Mouse (Mus musculus) myocyte (in vitro differentiated cells): ENCODE data around the gene Tedc1. TPM values are rescaled to one million over a fixed set of nuclear protein-coding genes. Genes with fewer than 3 reads are reported as not detected.

Source experiments
- H3K27me3 ChIP-seq: one replicate; pipeline ENCODE4 v1.6.1; 2011; ENCODE audit not compliant: control insufficient read depth, insufficient read depth, insufficient read length
- H3K36me3 ChIP-seq: one replicate; pipeline ENCODE4 v1.6.1; 2011; ENCODE audit not compliant: control insufficient read depth, insufficient read depth
- H3K4me2 ChIP-seq: one replicate; pipeline ENCODE4 v1.6.1; 2011; ENCODE audit warnings: low read depth, control low read depth
- H3K4me3 ChIP-seq: one replicate; pipeline ENCODE4 v1.5.1; 2011; ENCODE audit warnings: mild to moderate bottlenecking, control low read depth, moderate library complexity
- H3K79me2 ChIP-seq: one replicate; pipeline ENCODE4 v1.6.1; 2011; ENCODE audit not compliant: control insufficient read depth, insufficient read depth
- H3ac ChIP-seq: one replicate; pipeline ENCODE4 v1.6.1; 2011; ENCODE audit not compliant: control insufficient read depth, insufficient read length
- CEBPB ChIP-seq: IDR thresholded peaks from 2 replicates; pipeline ENCODE4 v1.6.1; 2011; ENCODE audit warnings: mild to moderate bottlenecking, moderate library complexity; ENCODE audit not compliant: poor library complexity, insufficient read depth, severe bottlenecking
- E2F4 ChIP-seq: IDR thresholded peaks from one replicate; pipeline ENCODE4 v1.6.1; 2011; ENCODE audit warnings: mild to moderate bottlenecking, control low read depth, moderate library complexity; ENCODE audit not compliant: insufficient read depth
- MAX ChIP-seq: IDR thresholded peaks from one replicate; pipeline ENCODE4 v1.6.1; 2011; ENCODE audit warnings: low read depth, mild to moderate bottlenecking, control low read depth
- MYOD1 ChIP-seq, 3 experiments: IDR thresholded peaks; one replicate each; pipeline ENCODE4 v1.6.1; 2011; ENCODE audit warnings: control low read depth in 2 of 3, low read depth in 2 of 3, mild to moderate bottlenecking in 2 of 3, moderate library complexity in 1 of 3; ENCODE audit not compliant: insufficient read length in 2 of 3, control insufficient read depth in 1 of 3
- MYOG ChIP-seq, 3 experiments: IDR thresholded peaks; one replicate each; pipeline ENCODE4 v1.6.1; 2011; ENCODE audit warnings: control low read depth in 2 of 3, low read depth in 2 of 3, mild to moderate bottlenecking in 2 of 3; ENCODE audit not compliant: insufficient read length in 2 of 3, control insufficient read depth in 1 of 3, insufficient read depth in 1 of 3
- POLR2A ChIP-seq: IDR thresholded peaks from one replicate; pipeline ENCODE4 v1.6.1; 2011; ENCODE audit warnings: low read depth, mild to moderate bottlenecking, control low read depth, moderate library complexity; ENCODE audit not compliant: insufficient read length
- POLR2AphosphoS2 ChIP-seq: IDR thresholded peaks from one replicate; pipeline ENCODE4 v1.6.1; 2011; ENCODE audit warnings: low read depth, control low read depth; ENCODE audit not compliant: insufficient read length
- REST ChIP-seq: IDR thresholded peaks from one replicate; pipeline ENCODE4 v1.6.1; 2011; ENCODE audit warnings: mild to moderate bottlenecking, control low read depth, moderate library complexity; ENCODE audit not compliant: insufficient read depth, insufficient read length
- SRF ChIP-seq: IDR thresholded peaks from one replicate; pipeline ENCODE4 v1.6.1; 2011; ENCODE audit warnings: low read depth; ENCODE audit not compliant: control insufficient read depth, insufficient read length
- TCF12 ChIP-seq: IDR thresholded peaks from one replicate; pipeline ENCODE4 v1.6.1; 2011; ENCODE audit warnings: mild to moderate bottlenecking, control low read depth; ENCODE audit not compliant: poor library complexity, insufficient read depth, severe bottlenecking
- TCF3 ChIP-seq: IDR thresholded peaks from one replicate; pipeline ENCODE4 v1.6.1; 2011; ENCODE audit warnings: low read depth, control low read depth; ENCODE audit not compliant: insufficient read length
- USF1 ChIP-seq: IDR thresholded peaks from one replicate; pipeline ENCODE4 v1.6.1; 2011; ENCODE audit warnings: low read depth, mild to moderate bottlenecking, control low read depth, moderate library complexity
- polyA plus RNA-seq: library from polyadenylated mRNA; unstranded; fragments of >200 nt; fragmentation: generic; extraction: Trizol; gene quantifications from one replicate; pipeline ENCODE4 v1.2.1, GENCODE M21; 2012; ENCODE audit warnings: missing spikeins

Tedc1 gene
- polyA plus RNA-seq, 1 experiment = 6.6 TPM

- Histone ChIP-seq H3K79me2 (peaks cover 12% of the 10 kb centered on the region), H3K36me3 (no peaks in the 10 kb centered on the region), H3K27me3 (no peaks in the 10 kb centered on the region), H3K4me2 (peak overlapping the region; percentile 82), H3K4me3 (peak overlapping the region; percentile 76), H3ac (peak overlapping the region; percentile 1)
- no peak for TF ChIP-seq TCF12
- TF ChIP-seq E2F4 = no peak
- TF ChIP-seq MYOD1 (IDR thresholded peaks at IDR 0.05; ENCODE audit: control insufficient read depth in 1 of 3, insufficient read length in 2 of 3, low read depth in 2 of 3) = no peak
- TF ChIP-seq POLR2AphosphoS2 = no peak
- no peak for TF ChIP-seq REST
- TF ChIP-seq SRF = no peak
- TF ChIP-seq POLR2A = no peak
- no peak for TF ChIP-seq TCF3
- no peak for TF ChIP-seq CEBPB
- TF ChIP-seq MAX = no peak
- no peak for TF ChIP-seq USF1
- TF ChIP-seq MYOG (IDR thresholded peaks at IDR 0.05; ENCODE audit: control insufficient read depth in 1 of 3, insufficient read depth in 1 of 3, insufficient read length in 2 of 3, low read depth in 2 of 3) = no peak
Observed at GRCm38 (mm10) chr12:113152272-113152661, 4.0 kb upstream of the Tedc1 start.

GRCm38 (mm10) chr12:113152991-113153525 lies 3.2 kb upstream of the Tedc1 start:
- H3K4me3 ChIP-seq = peak overlapping the region; percentile 76
- H3K36me3 ChIP-seq = no peaks in the 10 kb centered on the region
- H3K27me3 ChIP-seq = no peaks in the 10 kb centered on the region
- H3K79me2 ChIP-seq = peaks cover 12% of the 10 kb centered on the region
- H3K4me2 ChIP-seq = peak overlapping the region; percentile 82
- H3ac ChIP-seq = peak overlapping the region; percentile 1
- no peak for TF ChIP-seq MYOG (IDR thresholded peaks at IDR 0.05; ENCODE audit: control insufficient read depth in 1 of 3, insufficient read depth in 1 of 3, insufficient read length in 2 of 3, low read depth in 2 of 3)
- no peak for TF ChIP-seq POLR2A
- no peak for TF ChIP-seq TCF12
- TF ChIP-seq POLR2AphosphoS2 = no peak
- TF ChIP-seq REST = no peak
- no peak for TF ChIP-seq MAX
- TF ChIP-seq TCF3 = no peak
- TF ChIP-seq MYOD1 (IDR thresholded peaks at IDR 0.05; ENCODE audit: control insufficient read depth in 1 of 3, insufficient read length in 2 of 3, low read depth in 2 of 3) = no peak
- TF ChIP-seq CEBPB = no peak
- TF ChIP-seq USF1 = no peak
- TF ChIP-seq E2F4 = no peak
- TF ChIP-seq SRF = no peak

GRCm38 (mm10) chr12:113153971-113154370 lies 2.2 kb upstream of the Tedc1 start:
- no peak overlapping the region for H3ac ChIP-seq
- no peaks in the 10 kb centered on the region for H3K36me3 ChIP-seq
- no peaks in the 10 kb centered on the region for H3K27me3 ChIP-seq
- no peak for TF ChIP-seq REST
- TF ChIP-seq E2F4 = no peak
- no peak for TF ChIP-seq TCF3
- TF ChIP-seq TCF12 = no peak
- no peak for TF ChIP-seq CEBPB
- no peak for TF ChIP-seq MYOD1 (IDR thresholded peaks at IDR 0.05; ENCODE audit: control insufficient read depth in 1 of 3, insufficient read length in 2 of 3, low read depth in 2 of 3)
- no peak for TF ChIP-seq POLR2A
- TF ChIP-seq MYOG (IDR thresholded peaks at IDR 0.05; ENCODE audit: control insufficient read depth in 1 of 3, insufficient read depth in 1 of 3, insufficient read length in 2 of 3, low read depth in 2 of 3) = no peak
- TF ChIP-seq USF1 = no peak
- no peak for TF ChIP-seq MAX
- no peak for TF ChIP-seq SRF
- no peak for TF ChIP-seq POLR2AphosphoS2
- H3K4me2 ChIP-seq = peak overlapping the region; percentile 82
- H3K4me3 ChIP-seq = no peak overlapping the region
- peaks cover 12% of the 10 kb centered on the region for H3K79me2 ChIP-seq

- Histone ChIP-seq H3K27me3 (no peaks in the 10 kb centered on the region), H3K4me2 (peak overlapping the region; percentile 82), H3K36me3 (no peaks in the 10 kb centered on the region), H3ac (no peak overlapping the region), H3K4me3 (peak overlapping the region; percentile 30), H3K79me2 (peaks cover 12% of the 10 kb centered on the region)
- TF ChIP-seq MYOG (IDR thresholded peaks at IDR 0.05; ENCODE audit: control insufficient read depth in 1 of 3, insufficient read depth in 1 of 3, insufficient read length in 2 of 3, low read depth in 2 of 3) = no peak
- no peak for TF ChIP-seq TCF12
- TF ChIP-seq SRF = no peak
- TF ChIP-seq CEBPB = no peak
Observed at GRCm38 (mm10) chr12:113154747-113155075, 1.5 kb upstream of the Tedc1 start.
